Mouse (Mus musculus) hindbrain, embryonic 11.5 days (tissue): ENCODE results near the gene Il9r. TPM values are rescaled to one million over a fixed set of nuclear protein-coding genes. Genes with fewer than 3 reads are reported as not detected.

ENCODE experiments used
- ATAC-seq: fragments of 200-750 bp; cut with Nextera tagmentation; 2 replicates; pipeline ENCODE4 v1.8.0; 2017; ENCODE audit warnings: mild to moderate bottlenecking, moderate TSS enrichment, moderate library complexity; ENCODE audit not compliant: low FRiP score
- DNase-seq: peaks from one replicate; pipeline ENCODE4 v3.0.0-alpha.2; 2015; ENCODE audit warnings: low spot score
- H3K27ac ChIP-seq: fragments of 300-500 bp; sonication (generic); 2 replicates; pipeline ENCODE4 v1.5.1; 2014; ENCODE audit warnings: mild to moderate bottlenecking, low read depth, low read length
- H3K27me3 ChIP-seq: fragments of 300-500 bp; sonication (generic); 2 replicates; pipeline ENCODE4 v1.6.1; 2014; ENCODE audit warnings: mild to moderate bottlenecking, low read length, moderate library complexity, mixed read lengths; ENCODE audit not compliant: control insufficient read depth, insufficient read depth
- H3K36me3 ChIP-seq: fragments of 300-500 bp; sonication (generic); 2 replicates; pipeline ENCODE4 v1.6.1; 2014; ENCODE audit warnings: mild to moderate bottlenecking, low read length, moderate library complexity, mixed read lengths; ENCODE audit not compliant: control insufficient read depth, insufficient read depth
- H3K4me1 ChIP-seq: fragments of 300-500 bp; sonication (generic); replicated peaks from 2 replicates; pipeline ENCODE4 v1.6.1; 2014; ENCODE audit warnings: low read length, mixed read lengths; ENCODE audit not compliant: control insufficient read depth, insufficient read depth
- H3K4me2 ChIP-seq: fragments of 300-500 bp; sonication (generic); replicated peaks from 2 replicates; pipeline ENCODE4 v1.6.1; 2014; ENCODE audit warnings: mild to moderate bottlenecking, low read depth, low read length
- H3K4me3 ChIP-seq: fragments of 300-500 bp; sonication (generic); 2 replicates; pipeline ENCODE4 v1.5.1; 2014; ENCODE audit warnings: low read depth, low read length
- H3K9ac ChIP-seq: fragments of 300-500 bp; sonication (generic); 2 replicates; pipeline ENCODE4 v1.6.1; 2014; ENCODE audit warnings: low read depth, low read length
- H3K9me3 ChIP-seq: fragments of 300-500 bp; sonication (generic); 2 replicates; pipeline ENCODE4 v1.6.1; 2016; ENCODE audit warnings: low read length; ENCODE audit not compliant: control insufficient read depth
- WGBS: fragments of 180-500 bp; shearing (Covaris S2); extraction: QIAGEN DNeasy Blood & Tissue Kit; methylation state at CpG from one replicate; pipeline ENCODE4 v1.1.7; 2014; 5-methylcytosine and 5-hydroxymethylcytosine counted together
- polyA plus RNA-seq: library from polyadenylated mRNA; unstranded; fragments of >200 nt; fragmentation: Nextera tagmentation; extraction: Ambion mirVana; gene quantifications from 2 replicates; pipeline ENCODE4 v1.2.1, GENCODE M21; 2014

Il9r gene
- polyA plus RNA-seq, 1 experiment from 2014 or later: not detected

DNA sequence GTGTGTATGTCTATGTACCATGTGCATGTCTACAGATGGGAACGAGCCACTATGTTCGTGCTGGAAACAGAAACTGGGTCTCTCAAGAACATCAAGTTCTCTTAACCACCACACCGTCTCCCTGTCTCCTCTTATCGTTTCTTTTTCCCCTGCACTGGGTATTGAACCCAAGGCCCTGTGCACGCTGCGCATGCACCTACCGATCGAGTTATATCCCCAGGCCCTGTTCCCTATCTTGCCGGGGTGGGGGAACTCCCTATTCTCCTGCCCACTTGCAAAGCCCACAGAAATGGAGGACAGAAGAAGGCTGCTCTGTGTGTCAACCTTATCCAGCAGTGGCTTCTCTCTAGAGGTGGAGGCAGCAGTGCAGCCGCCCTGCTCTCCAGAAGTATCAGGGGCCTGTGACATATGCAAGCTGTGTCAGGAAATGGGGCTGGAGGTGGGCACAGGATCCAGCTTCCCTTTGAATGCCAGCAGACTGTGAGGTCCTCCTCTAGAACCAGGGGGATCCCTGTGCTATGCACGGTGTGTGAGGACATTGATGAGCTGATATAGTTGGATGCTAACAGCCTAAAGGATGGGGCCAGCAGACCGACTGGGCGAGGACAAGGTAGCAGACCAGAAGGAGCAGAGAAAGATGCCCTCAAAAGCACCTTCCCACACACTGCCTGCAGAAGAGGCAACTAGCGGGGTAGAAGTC, 1.7 kb downstream of the Il9r start:
- Histone ChIP-seq H3K27me3 (no peaks in the 10 kb centered on the region), H3K9me3 (no peaks in the 10 kb centered on the region), H3K36me3 (no peaks in the 10 kb centered on the region), H3K4me2 (no peak overlapping the region), H3K4me3 (no peak overlapping the region), H3K9ac (no peak overlapping the region), H3K4me1 (no peaks in the 10 kb centered on the region), H3K27ac (no peak overlapping the region)
- WGBS: 72% methylated on average over 14 of the region's 14 CpGs
- no peak for ATAC-seq
- DNase-seq: no peak

DNA sequence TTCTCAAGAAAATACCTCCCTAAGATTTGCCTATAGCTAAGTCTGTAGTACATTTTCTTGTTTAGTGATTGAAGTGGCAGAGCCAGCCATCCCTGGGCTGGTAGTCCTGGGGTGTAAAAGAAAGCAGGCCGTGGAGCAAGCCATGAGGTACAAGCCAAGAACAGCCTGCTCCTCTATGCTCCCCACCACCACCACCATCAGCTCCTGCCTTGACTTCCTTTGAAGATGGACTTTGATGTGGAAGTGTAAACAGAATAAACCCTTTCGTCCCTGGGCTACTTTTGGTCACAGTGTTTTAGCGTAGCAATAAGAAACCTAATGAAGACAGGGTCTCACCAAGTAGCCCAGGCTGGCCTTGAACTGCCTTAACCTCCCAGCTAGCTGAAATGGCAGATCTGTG, 2.3 kb downstream of the Il9r start:
- 60% methylated on average over 3 of the region's 3 CpGs for WGBS
- Histone ChIP-seq H3K4me2 (no peak overlapping the region), H3K27me3 (no peaks in the 10 kb centered on the region), H3K27ac (no peak overlapping the region), H3K9me3 (no peaks in the 10 kb centered on the region), H3K4me1 (no peaks in the 10 kb centered on the region), H3K9ac (no peak overlapping the region), H3K36me3 (no peaks in the 10 kb centered on the region), H3K4me3 (no peak overlapping the region)
- no peak for ATAC-seq
- no peak for DNase-seq

DNA sequence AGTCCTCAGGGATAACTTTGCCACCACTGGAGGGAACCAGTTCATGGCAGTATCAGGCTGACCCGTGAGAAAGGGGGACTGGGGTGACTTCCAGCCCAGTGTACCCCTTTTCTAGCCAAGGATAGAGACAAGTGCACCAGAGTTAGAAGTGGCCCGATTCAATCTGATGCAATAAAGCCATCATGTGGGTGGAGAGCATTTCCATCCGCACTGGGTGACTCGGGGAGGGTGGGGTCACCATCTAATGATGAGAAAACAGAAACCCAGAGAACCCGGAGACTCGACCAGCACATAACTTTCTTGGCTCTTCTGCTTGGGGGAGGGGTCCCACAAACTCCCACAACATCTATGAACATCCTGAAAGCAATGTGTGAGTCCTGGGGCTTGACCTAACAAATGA, 3.4 kb downstream of the Il9r start:
- 84% methylated on average over 6 of the region's 6 CpGs for WGBS
- no peak overlapping the region for H3K27ac ChIP-seq
- no peak overlapping the region for H3K4me2 ChIP-seq

DNA sequence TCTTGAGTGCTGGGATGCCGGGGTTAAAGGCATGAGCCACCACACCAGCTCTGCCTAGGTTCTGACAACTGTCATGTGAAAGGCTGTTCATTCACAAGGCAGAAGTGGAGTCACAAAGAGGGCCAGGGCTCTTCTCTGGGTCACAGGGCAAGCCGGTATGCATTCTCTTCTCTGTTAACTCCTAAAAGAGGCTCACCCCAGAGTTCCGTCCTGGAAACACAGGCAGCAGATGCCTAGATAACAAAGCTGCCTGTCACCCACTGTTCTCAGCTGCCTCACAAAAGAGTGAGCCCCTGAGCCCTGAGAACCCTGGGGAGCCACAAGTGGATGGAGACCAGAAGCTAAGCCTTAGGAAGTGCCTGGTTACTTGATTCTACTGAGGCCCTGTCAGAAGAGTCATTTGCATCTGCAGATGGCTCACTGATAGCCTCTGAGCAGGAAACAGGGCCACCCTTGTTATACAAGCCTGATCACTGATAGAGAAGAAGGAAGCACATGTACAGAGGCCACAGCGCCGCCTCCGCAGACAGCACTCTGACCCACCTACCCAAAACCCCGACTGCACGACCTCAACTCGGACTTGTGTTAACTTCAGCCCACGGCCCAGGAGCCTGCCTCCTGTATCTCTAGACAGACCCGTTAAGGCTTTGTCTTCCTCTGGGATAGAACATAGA, 4.1 kb downstream of the Il9r start:
- Histone ChIP-seq H3K4me3 (no peak overlapping the region), H3K36me3 (no peaks in the 10 kb centered on the region), H3K27me3 (no peaks in the 10 kb centered on the region), H3K9ac (no peak overlapping the region), H3K9me3 (no peaks in the 10 kb centered on the region), H3K4me1 (no peaks in the 10 kb centered on the region), H3K4me2 (no peak overlapping the region), H3K27ac (no peak overlapping the region)
- 27% methylated on average over 11 of the region's 11 CpGs for WGBS
- DNase-seq (no peak), ATAC-seq (no peak)

More for the DNA sequence above, 3.4 kb downstream of the Il9r start:
- no peak overlapping the region for H3K9ac ChIP-seq
- DNase-seq (no peak), ATAC-seq (no peak)
- no peaks in the 10 kb centered on the region for H3K27me3 ChIP-seq
- H3K4me1 ChIP-seq: no peaks in the 10 kb centered on the region
- no peaks in the 10 kb centered on the region for H3K36me3 ChIP-seq
- H3K4me3 ChIP-seq: no peak overlapping the region
- no peaks in the 10 kb centered on the region for H3K9me3 ChIP-seq

DNA sequence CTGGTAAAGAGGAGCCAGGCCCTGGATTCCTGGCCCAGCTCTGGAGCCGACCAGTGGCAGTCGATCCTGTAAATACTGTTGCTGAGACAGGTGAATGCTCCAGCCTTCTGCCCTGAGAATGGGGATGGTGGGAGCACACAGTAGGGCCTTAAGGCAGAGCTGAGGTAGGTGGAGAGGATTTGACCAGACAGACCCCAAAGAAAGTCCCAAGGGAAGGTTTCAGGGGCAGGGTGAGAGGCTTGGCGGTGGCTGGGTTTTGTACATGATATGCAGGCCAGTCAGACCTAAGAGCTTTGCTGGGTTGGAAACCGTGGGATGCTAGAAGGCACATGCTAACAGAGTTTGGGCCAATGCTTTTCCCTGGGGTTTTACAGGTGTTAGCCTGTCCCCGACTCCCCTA, 5.5 kb downstream of the Il9r start:
- 85% methylated on average over 5 of the region's 5 CpGs for WGBS
- no peaks in the 10 kb centered on the region for H3K9me3 ChIP-seq
- ATAC-seq (no peak), DNase-seq (no peak)
- no peaks in the 10 kb centered on the region for H3K36me3 ChIP-seq
- no peaks in the 10 kb centered on the region for H3K27me3 ChIP-seq
- no peak overlapping the region for H3K4me3 ChIP-seq
- no peak overlapping the region for H3K9ac ChIP-seq
- H3K4me1 ChIP-seq: no peaks in the 10 kb centered on the region
- no peak overlapping the region for H3K4me2 ChIP-seq
- H3K27ac ChIP-seq: no peak overlapping the region

DNA sequence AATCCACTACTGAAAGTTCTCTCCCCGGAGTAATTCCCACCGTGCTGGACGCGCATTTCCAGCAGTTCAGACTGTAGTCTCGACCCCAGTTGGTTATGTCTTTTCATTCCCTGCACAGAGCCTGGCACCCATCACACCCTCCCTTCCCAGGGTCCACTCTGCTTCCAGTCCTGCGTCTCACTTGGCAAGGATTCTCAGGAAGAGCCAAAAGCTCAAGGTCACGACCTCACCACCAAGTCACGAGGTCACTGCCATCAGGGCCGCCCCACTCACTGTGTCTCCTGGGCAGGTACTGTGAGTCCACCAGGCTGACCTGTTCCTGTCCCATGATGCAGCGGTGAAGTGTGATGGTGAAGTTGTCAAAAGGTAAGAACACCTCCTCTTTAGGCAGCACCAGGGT, 6.0 kb downstream of the Il9r start:
- no peak overlapping the region for H3K27ac ChIP-seq
- H3K9me3 ChIP-seq: no peaks in the 10 kb centered on the region
- H3K27me3 ChIP-seq: no peaks in the 10 kb centered on the region
- H3K9ac ChIP-seq: no peak overlapping the region
- no peak for ATAC-seq
- no peaks in the 10 kb centered on the region for H3K4me1 ChIP-seq
- 81% methylated on average over 10 of the region's 10 CpGs for WGBS
- no peak for DNase-seq
- H3K4me3 ChIP-seq: no peak overlapping the region
- no peaks in the 10 kb centered on the region for H3K36me3 ChIP-seq
- H3K4me2 ChIP-seq: no peak overlapping the region

DNA sequence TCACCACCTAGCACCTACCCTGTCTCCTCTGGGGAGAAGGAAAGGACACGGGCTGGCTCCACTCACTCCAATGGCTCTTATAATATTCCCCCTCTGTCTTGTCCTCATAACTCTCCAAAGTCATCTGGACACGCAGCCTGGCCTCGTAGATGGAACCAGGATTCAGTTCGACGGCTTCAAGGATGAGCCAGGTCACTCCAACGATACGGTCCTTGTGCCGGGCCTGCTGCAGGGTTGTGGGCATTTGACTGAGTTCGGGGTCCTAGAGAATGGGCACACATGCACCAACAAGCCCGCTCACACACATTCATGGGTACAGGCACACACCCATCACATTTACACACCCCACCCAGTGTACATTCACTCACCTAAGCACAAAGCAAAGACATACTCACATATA, 6.9 kb downstream of the Il9r start:
- Histone ChIP-seq H3K27me3 (no peaks in the 10 kb centered on the region), H3K4me3 (no peak overlapping the region), H3K4me2 (no peak overlapping the region), H3K9ac (no peak overlapping the region), H3K36me3 (no peaks in the 10 kb centered on the region), H3K4me1 (no peaks in the 10 kb centered on the region), H3K9me3 (no peaks in the 10 kb centered on the region), H3K27ac (no peak overlapping the region)
- WGBS: 92% methylated on average over 10 of the region's 10 CpGs
- DNase-seq: no peak
- no peak for ATAC-seq

DNA sequence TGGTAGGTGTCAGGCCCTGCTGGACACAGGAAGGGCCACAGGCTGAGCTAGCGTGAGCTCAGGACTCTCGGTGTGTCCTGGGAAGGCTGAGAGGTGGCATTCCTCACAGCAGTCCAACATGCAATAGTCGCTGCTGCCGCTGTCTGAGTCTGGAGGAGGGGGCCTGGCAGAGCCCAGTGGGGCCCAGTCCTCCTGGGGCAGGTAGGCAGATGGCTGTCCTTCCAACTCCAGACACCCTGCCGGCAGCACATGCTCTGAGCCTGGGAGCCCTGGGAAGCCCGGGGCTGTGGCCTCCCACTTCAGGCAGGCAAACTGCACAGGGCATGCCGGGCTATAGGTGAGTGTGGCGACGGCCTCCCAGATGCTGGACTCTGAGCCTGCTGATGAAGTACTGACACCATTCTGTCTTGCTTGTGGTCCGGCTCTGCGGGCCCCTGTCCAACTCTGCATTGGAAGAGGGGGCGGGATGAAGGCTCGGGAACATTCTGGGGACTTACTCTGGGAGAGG, 9.4 kb downstream of the Il9r start:
- H3K4me2 ChIP-seq: no peak overlapping the region
- H3K9ac ChIP-seq: no peak overlapping the region
- ATAC-seq (no peak), DNase-seq (no peak)
- H3K4me1 ChIP-seq: no peaks in the 10 kb centered on the region
- 77% methylated on average over 13 of the region's 13 CpGs for WGBS
- no peaks in the 10 kb centered on the region for H3K9me3 ChIP-seq
- H3K36me3 ChIP-seq: no peaks in the 10 kb centered on the region
- no peak overlapping the region for H3K27ac ChIP-seq
- no peaks in the 10 kb centered on the region for H3K27me3 ChIP-seq
- H3K4me3 ChIP-seq: no peak overlapping the region

DNA sequence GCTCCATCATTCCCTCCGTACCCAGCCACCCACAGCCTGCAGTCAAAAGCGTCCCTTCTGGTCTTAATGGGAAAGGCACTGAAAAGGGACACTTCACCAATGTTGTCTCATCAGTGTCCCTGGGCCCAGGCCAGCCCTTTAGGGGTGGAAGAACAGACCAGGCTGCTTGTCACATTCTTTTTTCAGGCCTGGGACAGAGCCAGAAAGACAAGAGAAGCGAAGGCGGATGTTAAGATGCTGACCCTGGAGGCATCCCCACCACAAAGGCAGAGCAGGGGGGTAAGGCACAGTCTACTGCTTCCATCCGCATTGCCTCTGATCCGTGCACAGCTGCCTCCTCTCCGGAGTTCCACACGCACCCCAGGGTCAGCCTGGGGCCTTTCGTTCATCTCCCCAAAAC, 10.0 kb downstream of the Il9r start:
- H3K27me3 ChIP-seq: no peaks in the 10 kb centered on the region
- H3K4me1 ChIP-seq: no peaks in the 10 kb centered on the region
- no peak overlapping the region for H3K27ac ChIP-seq
- no peak overlapping the region for H3K4me2 ChIP-seq
- 84% methylated on average over 9 of the region's 9 CpGs for WGBS
- no peak for DNase-seq
- H3K36me3 ChIP-seq: no peaks in the 10 kb centered on the region
- H3K9ac ChIP-seq: no peak overlapping the region
- H3K9me3 ChIP-seq: no peaks in the 10 kb centered on the region
- ATAC-seq: no peak
- no peak overlapping the region for H3K4me3 ChIP-seq
